Mouse (Mus musculus) limb, embryonic 12.5 days (tissue): Measurements from ENCODE around the gene Armc6. TPM values are rescaled to one million over a fixed set of nuclear protein-coding genes. Genes with fewer than 3 reads are reported as not detected.
A peak's percentile ranks its signal among the peaks of the same experiment; 100 is the strongest.

Experiments used
- ATAC-seq: fragments of 200-750 bp; cut with Nextera tagmentation; 2 replicates; pipeline ENCODE4 v1.8.0; 2017; ENCODE audit warnings: low read depth, moderate TSS enrichment; ENCODE audit not compliant: insufficient number of reproducible peaks, insufficient read depth, low FRiP score, low TSS enrichment
- H3K27ac ChIP-seq: fragments of 300-500 bp; sonication (generic); 2 replicates; pipeline ENCODE4 v1.5.1; 2016; ENCODE audit warnings: mild to moderate bottlenecking, moderate library complexity
- H3K27me3 ChIP-seq: fragments of 300-500 bp; sonication (generic); 2 replicates; pipeline ENCODE4 v1.6.1; 2016; ENCODE audit warnings: mild to moderate bottlenecking, moderate library complexity
- H3K36me3 ChIP-seq: fragments of 300-500 bp; sonication (generic); 2 replicates; pipeline ENCODE4 v1.6.1; 2016; ENCODE audit warnings: mild to moderate bottlenecking, moderate library complexity
- H3K4me1 ChIP-seq: fragments of 300-500 bp; sonication (generic); replicated peaks from 2 replicates; pipeline ENCODE4 v1.6.1; 2016
- H3K4me2 ChIP-seq: fragments of 300-500 bp; sonication (generic); 2 replicates; pipeline ENCODE4 v1.6.1; 2016; ENCODE audit warnings: mild to moderate bottlenecking, moderate library complexity
- H3K4me3 ChIP-seq: fragments of 300-500 bp; sonication (generic); replicated peaks from 2 replicates; pipeline ENCODE4 v1.5.1; 2016; ENCODE audit warnings: mild to moderate bottlenecking
- H3K9ac ChIP-seq: fragments of 300-500 bp; sonication (generic); replicated peaks from 2 replicates; pipeline ENCODE4 v1.6.1; 2016; ENCODE audit warnings: mild to moderate bottlenecking, moderate library complexity
- H3K9me3 ChIP-seq: fragments of 300-500 bp; sonication (generic); 2 replicates; pipeline ENCODE4 v1.6.1; 2016; ENCODE audit warnings: mild to moderate bottlenecking, moderate library complexity
- WGBS: fragments of 180-500 bp; shearing (Covaris S2); methylation state at CpG from one replicate; pipeline ENCODE4 v1.1.7; 2016; 5-methylcytosine and 5-hydroxymethylcytosine counted together
- polyA plus RNA-seq: library from polyadenylated mRNA; unstranded; fragments of >200 nt; fragmentation: Nextera tagmentation; extraction: Ambion mirVana; gene quantifications from 2 replicates; pipeline ENCODE4 v1.2.1, GENCODE M21; 2016

The Armc6 gene
- polyA plus RNA-seq, 1 experiment from 2014 or later = 22.5 TPM

- Histone ChIP-seq H3K4me2 (peak within 1 kb of the TSS; percentile 56), H3K9ac (peak within 1 kb of the TSS; percentile 66), H3K9me3 (no peaks in the 10 kb centered on the region), H3K27ac (peak within 1 kb of the TSS; percentile 13; the same call in 1 of the 2 replicates), H3K27me3 (0 out of 2 replicates have a peak, but pooled peaks cover 4% of the 10 kb centered on the region), H3K4me3 (peak within 1 kb of the TSS; percentile 72), H3K4me1 (peaks cover 14% of the 10 kb centered on the region), H3K36me3 (peaks cover 10% of the 10 kb centered on the region)
- ATAC-seq = peak; percentile 86
- WGBS = 3% methylated on average over 27 of the region's 27 CpGs
Observed at GRCm38 (mm10) chr8:70172043-70172681, 62.1 kb downstream of the Armc6 start, which contains the start of gene Tmem161a. Tmem161a (plus strand) TSS chr8:70172356.

DNA sequence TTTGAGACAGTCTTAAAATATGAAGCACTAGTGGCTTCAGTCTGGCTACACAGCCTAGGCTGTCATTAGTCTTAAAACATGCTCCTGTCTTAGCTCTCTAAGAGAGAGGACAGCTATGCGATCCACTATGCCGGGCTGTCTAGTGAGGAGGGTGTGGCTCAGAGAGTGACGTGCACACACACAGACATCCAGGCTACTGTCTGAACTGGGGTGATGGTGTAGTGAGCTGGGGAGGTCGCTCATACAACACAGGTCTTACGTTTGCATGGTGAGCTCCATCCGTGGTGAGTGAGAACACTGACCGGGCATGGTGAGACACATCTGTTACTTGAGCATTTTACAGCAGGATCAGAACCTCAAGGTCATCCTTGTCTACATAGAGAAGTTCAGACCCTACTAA is 63.0 kb downstream of the Armc6 start:
- H3K4me3 ChIP-seq = no peak overlapping the region
- ATAC-seq = no peak; the same call in 1 of the 2 replicates

GRCm38 (mm10) chr8:70170748-70171147 is 63.5 kb downstream of the Armc6 start:
- H3K9me3 ChIP-seq = no peaks in the 10 kb centered on the region
- H3K4me1 ChIP-seq = peaks cover 17% of the 10 kb centered on the region
- H3K27me3 ChIP-seq = peaks cover 17% of the 10 kb centered on the region
- 86% methylated on average over 3 of the region's 3 CpGs for WGBS
- H3K36me3 ChIP-seq = peaks cover 3% of the 10 kb centered on the region; the same call in 1 of the 2 replicates
- no peak for ATAC-seq
- no peak overlapping the region for H3K4me2 ChIP-seq
- no peak overlapping the region for H3K4me3 ChIP-seq
- H3K27ac ChIP-seq = no peak overlapping the region
- no peak overlapping the region for H3K9ac ChIP-seq

More for the DNA sequence above, 63.0 kb downstream of the Armc6 start:
- WGBS = 85% methylated on average over 7 of the region's 7 CpGs
- no peak overlapping the region for H3K9ac ChIP-seq
- no peak overlapping the region for H3K27ac ChIP-seq
- 0 out of 2 replicates have a peak overlapping the region, but pooled peaks have one; percentile 56 for H3K4me2 ChIP-seq
- no peaks in the 10 kb centered on the region for H3K9me3 ChIP-seq
- H3K36me3 ChIP-seq = peaks cover 3% of the 10 kb centered on the region; the same call in 1 of the 2 replicates
- H3K4me1 ChIP-seq = peaks cover 14% of the 10 kb centered on the region
- peaks cover 12% of the 10 kb centered on the region for H3K27me3 ChIP-seq

Other genes starting within 250 kb of the Armc6 start
- gene Gatad2a, start 238.1 kb downstream of the Armc6 start, polyA plus RNA-seq = 51.3 and 68.4 TPM in 2 replicates
- 62.7 and 65.3 TPM in 2 replicates for gene Mau2, start 191.7 kb downstream of the Armc6 start, polyA plus RNA-seq
- gene Sugp1, start 191.7 kb downstream of the Armc6 start, polyA plus RNA-seq = 55.9 and 58.9 TPM in 2 replicates
- 0.79 and 0.96 TPM in 2 replicates for gene Tm6sf2, start 161.5 kb downstream of the Armc6 start, polyA plus RNA-seq
- not detected in 2 replicates for gene Hapln4, start 151.0 kb downstream of the Armc6 start, polyA plus RNA-seq
- 0.56 and 1.1 TPM in 2 replicates for gene Ncan, start 113.6 kb downstream of the Armc6 start, polyA plus RNA-seq
- gene Nr2c2ap, start 103.1 kb downstream of the Armc6 start, polyA plus RNA-seq = 21.4 and 22.7 TPM in 2 replicates
- gene Rfxank, start 95.3 kb downstream of the Armc6 start, polyA plus RNA-seq = 26.6 and 28.4 TPM in 2 replicates
- 44.7 and 47.6 TPM in 2 replicates for gene Borcs8, start 95.0 kb downstream of the Armc6 start, polyA plus RNA-seq
- 0.49 and 1.1 TPM in 2 replicates for gene Mef2b, start 94.8 kb downstream of the Armc6 start, polyA plus RNA-seq
- 67.5 and 69.9 TPM in 2 replicates for gene Tmem161a, start 62.1 kb downstream of the Armc6 start, polyA plus RNA-seq
- 2.4 and 3.5 TPM in 2 replicates for gene Slc25a42, start 22.2 kb downstream of the Armc6 start, polyA plus RNA-seq
- 48.3 and 50.7 TPM in 2 replicates for gene Sugp2, start 240 bp downstream of the Armc6 start, polyA plus RNA-seq
- gene Homer3, start 48.4 kb upstream of the Armc6 start, polyA plus RNA-seq = 88.9 and 92.6 TPM in 2 replicates
- gene Ddx49, start 68.0 kb upstream of the Armc6 start, polyA plus RNA-seq = 52.0 and 54.9 TPM in 2 replicates
- 269 and 288 TPM in 2 replicates for gene Cope, start 68.1 kb upstream of the Armc6 start, polyA plus RNA-seq
- 7.9 and 8.8 TPM in 2 replicates for gene Cers1, start 81.3 kb upstream of the Armc6 start, polyA plus RNA-seq
- 3.7 and 4.2 TPM in 2 replicates for gene Gdf1, start 95.4 kb upstream of the Armc6 start, polyA plus RNA-seq
- 32.5 and 34.3 TPM in 2 replicates for gene Upf1, start 118.8 kb upstream of the Armc6 start, polyA plus RNA-seq
- 2.8 and 5.8 TPM in 2 replicates for gene Comp, start 139.1 kb upstream of the Armc6 start, polyA plus RNA-seq
- gene Crtc1, start 205.1 kb upstream of the Armc6 start, polyA plus RNA-seq = 18.4 and 24.8 TPM in 2 replicates
- 26.8 and 27.3 TPM in 2 replicates for gene Klhl26, start 242.5 kb upstream of the Armc6 start, polyA plus RNA-seq